Mouse (Mus musculus) E14TG2a.4 (cell line): ENCODE measurements at regions not wholly inside any gene's neighbourhood (a gene's known extent, or its start where the extent isn't known, plus 50 kb on each side); places are given as distances from the start of the nearest gene placed in this dataset.
"Not testable (repeated sequence)": the region's sequence is repeated elsewhere in the genome, so short reads cannot be mapped to it uniquely, and the experiment has no call there.

ENCODE experiments used
- H3K27me3 ChIP-seq: 2 replicates; pipeline ENCODE4 v1.6.1; 2014; ENCODE audit warnings: low read length, control low read depth; ENCODE audit not compliant: insufficient read depth
- H3K36me3 ChIP-seq: 2 replicates; pipeline ENCODE4 v1.6.1; 2014; ENCODE audit warnings: low read length, control low read depth; ENCODE audit not compliant: insufficient read depth
- H3K4me1 ChIP-seq: replicated peaks from 2 replicates; pipeline ENCODE4 v1.6.1; 2014; ENCODE audit warnings: low read depth, low read length, control low read depth
- H3K4me3 ChIP-seq: replicated peaks from 2 replicates; pipeline ENCODE4 v1.5.1; 2014; ENCODE audit warnings: mild to moderate bottlenecking, low read length
- H3K9me3 ChIP-seq: 2 replicates; pipeline ENCODE4 v1.6.1; 2014; ENCODE audit warnings: low read length, control low read depth
- CTCF ChIP-seq: conservative IDR thresholded peaks from 2 replicates; pipeline ENCODE4 v1.5.1; 2014; ENCODE audit warnings: low read length
- NANOG ChIP-seq: IDR thresholded peaks from 2 replicates; pipeline ENCODE4 v1.6.1; 2014; ENCODE audit warnings: borderline replicate concordance, low read length, mixed read lengths
- POU5F1 ChIP-seq: IDR thresholded peaks from 2 replicates; pipeline ENCODE4 v1.6.1; 2014; ENCODE audit warnings: low read length, borderline replicate concordance

DNA sequence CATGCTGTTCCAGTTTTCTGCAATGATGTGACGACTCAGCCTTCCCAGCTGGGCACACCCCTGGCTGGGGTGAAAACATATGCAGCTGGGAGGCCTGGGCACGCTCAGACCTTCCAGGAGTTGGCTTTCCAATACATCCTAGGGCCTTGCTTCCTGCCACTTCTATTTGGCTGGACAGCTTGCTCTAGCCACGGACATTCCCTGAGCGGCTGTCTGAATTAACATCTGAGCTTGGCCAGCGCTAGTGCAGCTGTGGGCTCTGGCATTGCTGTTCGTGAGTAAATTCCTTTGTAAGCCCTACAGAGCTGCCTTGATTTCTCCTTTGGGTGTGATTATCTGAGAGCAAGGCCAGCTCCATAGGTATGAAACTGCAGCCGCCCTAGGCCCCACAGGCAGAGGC is 78.2 kb upstream of the Tcf12 start:
- no peak overlapping the region for H3K4me3 ChIP-seq
- no peak for TF ChIP-seq NANOG
- peaks cover 5% of the 10 kb centered on the region for H3K4me1 ChIP-seq
- H3K27me3 ChIP-seq, result no peaks in the 10 kb centered on the region
- no peaks in the 10 kb centered on the region for H3K9me3 ChIP-seq
- H3K36me3 ChIP-seq, result no peaks in the 10 kb centered on the region

DNA sequence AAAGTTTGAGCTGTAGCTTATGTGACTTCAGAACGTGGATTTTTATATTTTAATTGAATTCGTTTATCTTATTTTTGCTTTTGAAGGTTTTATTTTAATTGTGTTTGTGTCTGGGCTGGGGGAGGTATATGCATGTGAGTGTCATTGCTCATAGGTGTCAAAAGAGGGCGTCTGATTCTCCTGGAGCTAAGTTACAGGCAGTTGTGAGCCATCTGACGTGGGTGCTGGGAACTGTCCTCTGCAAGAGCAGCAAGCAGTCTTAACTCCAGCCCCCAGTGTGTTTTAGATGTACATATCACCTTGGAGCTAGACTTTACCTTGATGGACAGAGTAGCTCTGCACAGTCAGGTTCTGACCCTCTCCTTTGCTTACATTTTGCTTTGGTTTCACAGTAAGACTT is 79.0 kb upstream of the Tcf12 start:
- TF ChIP-seq POU5F1 (no peak), CTCF (peak; percentile 34), NANOG (no peak)

GRCm38 (mm10) chr9:72191091-72191490 is 79.4 kb upstream of the Tcf12 start:
- H3K36me3 ChIP-seq, result no peaks in the 10 kb centered on the region
- no peak for TF ChIP-seq NANOG
- TF ChIP-seq CTCF, result no peak
- no peak for TF ChIP-seq POU5F1
- H3K4me1 ChIP-seq, result peaks cover 5% of the 10 kb centered on the region
- H3K27me3 ChIP-seq, result no peaks in the 10 kb centered on the region
- no peaks in the 10 kb centered on the region for H3K9me3 ChIP-seq
- H3K4me3 ChIP-seq, result no peak overlapping the region

More for the DNA sequence above, 79.0 kb upstream of the Tcf12 start:
- no peaks in the 10 kb centered on the region for H3K36me3 ChIP-seq
- H3K4me1 ChIP-seq, result peaks cover 5% of the 10 kb centered on the region
- no peaks in the 10 kb centered on the region for H3K27me3 ChIP-seq
- no peaks in the 10 kb centered on the region for H3K9me3 ChIP-seq
- H3K4me3 ChIP-seq, result no peak overlapping the region

DNA sequence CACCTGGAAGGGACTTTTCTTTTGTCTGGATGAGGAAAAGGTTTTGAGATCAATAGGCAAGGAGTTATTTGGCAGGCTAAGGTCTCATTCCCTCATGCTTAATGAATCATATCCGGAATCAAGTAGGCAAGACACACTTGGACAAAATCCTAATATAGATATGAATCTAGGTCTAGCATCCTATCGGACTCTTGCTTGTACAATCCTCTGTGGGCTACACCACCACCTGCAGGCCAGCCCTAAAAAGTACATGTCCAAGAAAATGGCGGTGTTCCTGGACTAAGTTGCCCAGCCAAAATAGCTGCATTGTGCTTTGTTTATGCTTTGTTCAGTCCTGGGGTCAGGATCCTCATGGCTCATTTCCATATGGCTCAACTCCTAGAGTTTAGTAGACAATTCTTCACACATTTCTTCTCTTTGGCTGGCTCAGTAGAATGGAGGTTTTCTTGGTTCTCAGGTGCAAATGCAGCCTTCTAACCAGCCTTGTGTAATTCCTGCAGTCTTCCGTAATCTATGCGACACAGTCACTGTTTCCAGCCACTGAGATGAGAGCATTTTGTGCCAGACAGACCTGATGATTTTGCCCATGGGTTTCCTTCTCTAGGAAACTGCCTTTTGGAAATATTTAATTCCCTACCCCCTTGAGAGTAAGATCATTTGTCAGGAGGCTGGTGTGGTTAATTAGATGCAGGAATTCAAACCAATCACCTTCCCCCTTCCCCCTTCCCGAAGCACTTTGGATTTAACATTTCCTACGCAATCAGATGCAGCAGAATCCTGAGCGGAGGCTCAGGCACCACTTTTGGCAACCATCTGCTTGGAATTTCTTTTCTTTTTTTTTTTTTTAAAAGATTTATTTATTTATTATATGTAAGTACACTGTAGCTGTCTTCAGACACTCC is 80.6 kb upstream of the Tcf12 start:
- no peaks in the 10 kb centered on the region for H3K9me3 ChIP-seq
- TF ChIP-seq NANOG (no peak), CTCF (peak; percentile 39)
- no peak overlapping the region for H3K4me3 ChIP-seq
- H3K4me1 ChIP-seq, result peaks cover 5% of the 10 kb centered on the region
- H3K36me3 ChIP-seq, result no peaks in the 10 kb centered on the region
- H3K27me3 ChIP-seq, result no peaks in the 10 kb centered on the region; the same call in 1 of the 2 replicates

DNA sequence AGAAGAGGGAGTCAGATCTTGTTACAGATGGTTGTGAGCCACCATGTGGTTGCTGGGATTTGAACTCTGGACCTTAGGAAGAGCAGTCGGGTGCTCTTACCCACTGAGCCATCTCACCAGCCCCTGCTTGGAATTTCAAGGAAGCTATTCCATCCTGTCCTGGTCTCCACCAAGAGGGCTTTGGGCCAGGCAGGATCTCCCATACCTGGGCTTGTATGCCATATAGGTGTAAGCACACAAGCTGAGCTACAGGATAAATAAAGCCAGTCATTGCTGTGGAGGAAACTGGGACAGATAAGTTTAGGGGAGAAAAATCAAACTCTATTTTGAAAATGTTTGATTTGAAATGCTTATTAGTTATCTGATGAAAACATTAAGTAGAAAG is 81.3 kb upstream of the Tcf12 start:
- H3K27me3 ChIP-seq, H3K4me1 ChIP-seq, H3K36me3 ChIP-seq, H3K4me3 ChIP-seq, H3K9me3 ChIP-seq: not testable (repeated sequence)

GRCm38 (mm10) chr9:72195348-72195747 is 79.3 kb upstream of the Zfp280d start:
- Histone ChIP-seq H3K36me3 (no peaks in the 10 kb centered on the region), H3K9me3 (no peaks in the 10 kb centered on the region), H3K4me3 (no peak overlapping the region), H3K4me1 (peaks cover 5% of the 10 kb centered on the region), H3K27me3 (no peaks in the 10 kb centered on the region; the same call in 1 of the 2 replicates)
- TF ChIP-seq CTCF (no peak), POU5F1 (no peak), NANOG (no peak)

DNA sequence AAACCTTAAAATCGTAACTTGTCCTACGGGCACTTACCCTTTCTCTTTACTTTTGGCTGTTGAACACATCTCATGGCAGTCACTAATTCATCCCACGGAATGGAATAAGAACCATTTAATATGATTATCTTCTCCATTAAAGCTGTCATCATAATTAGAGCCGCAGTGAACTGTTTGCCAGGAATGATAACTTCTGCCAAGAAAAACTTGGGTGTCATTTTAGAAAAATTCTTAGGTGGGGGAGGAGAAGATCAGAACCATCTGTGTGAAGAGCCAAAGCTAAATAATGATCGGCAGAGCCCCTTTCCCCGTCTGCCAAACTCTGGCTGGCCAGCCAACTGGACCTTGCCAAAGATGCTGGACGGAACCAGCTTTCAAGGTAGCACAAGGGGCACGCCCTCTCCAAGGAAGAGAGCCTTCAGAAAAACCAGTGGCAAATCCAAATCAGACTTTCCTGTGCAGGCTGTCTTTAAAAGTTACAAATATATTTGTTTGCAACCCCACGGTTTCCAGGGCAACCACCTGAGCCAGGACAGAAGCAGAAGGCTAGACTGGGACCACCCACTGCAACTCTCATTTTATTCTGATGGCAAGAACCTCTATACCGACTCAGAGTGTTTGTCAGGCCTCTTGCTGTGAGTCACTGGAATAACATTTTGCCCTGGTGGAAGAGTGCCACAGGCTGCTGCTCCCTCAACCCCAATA is 77.9 kb upstream of the Zfp280d start:
- TF ChIP-seq NANOG (no peak), POU5F1 (no peak), CTCF (no peak)

GRCm38 (mm10) chr9:72197331-72197732 is 77.3 kb upstream of the Zfp280d start:
- Histone ChIP-seq H3K27me3 (no peaks in the 10 kb centered on the region; the same call in 1 of the 2 replicates), H3K4me1 (peaks cover 3% of the 10 kb centered on the region), H3K9me3 (no peaks in the 10 kb centered on the region), H3K36me3 (no peaks in the 10 kb centered on the region), H3K4me3 (no peak overlapping the region)
- TF ChIP-seq POU5F1 (no peak), CTCF (no peak), NANOG (no peak)

More for the DNA sequence above, 77.9 kb upstream of the Zfp280d start:
- no peak overlapping the region for H3K4me3 ChIP-seq
- H3K36me3 ChIP-seq, result no peaks in the 10 kb centered on the region
- peaks cover 5% of the 10 kb centered on the region for H3K4me1 ChIP-seq
- no peaks in the 10 kb centered on the region for H3K9me3 ChIP-seq
- H3K27me3 ChIP-seq, result no peaks in the 10 kb centered on the region; the same call in 1 of the 2 replicates

GRCm38 (mm10) chr9:72198976-72199375 is 75.7 kb upstream of the Zfp280d start:
- no peaks in the 10 kb centered on the region for H3K4me1 ChIP-seq
- TF ChIP-seq NANOG, result no peak
- TF ChIP-seq POU5F1, result no peak
- no peak for TF ChIP-seq CTCF

More at GRCm38 (mm10) chr9:72198976-72199375, 75.7 kb upstream of the Zfp280d start:
- Histone ChIP-seq H3K27me3 (no peaks in the 10 kb centered on the region; the same call in 1 of the 2 replicates), H3K9me3 (no peaks in the 10 kb centered on the region), H3K36me3 (no peaks in the 10 kb centered on the region), H3K4me3 (no peak overlapping the region)
